Comparison of ENCODE assay signal across 27 mouse cellular contexts in genomic region chr11:53481088-53481730, GRCm38 (mm10). TPM values are rescaled to one million over a fixed set of nuclear protein-coding genes. Genes with fewer than 3 reads are reported as not detected.
DNase-seq lines count a peak whose midpoint lies in the region; ATAC-seq and TF ChIP-seq lines count a peak whose summit lies in the region.
"Had no signal": no experiment of that assay in that cellular context is flagged by ENCODE, and none has a peak within 500 bp of the region (broad histone marks: within the 10 kb centered on the region; RNA-seq: fewer than 3 reads in every experiment).

No protein-coding gene starts in this region.

- no peak for TF ChIP-seq CTCF in layer of hippocampus, adult 2 months (conservative IDR thresholded peaks at IDR 0.05)

- H3K36me3 ChIP-seq in liver, embryonic 16.5 days (ENCODE audit: control insufficient read depth, insufficient read depth), result peaks cover 4% of the 10 kb centered on the region
- H3K36me3 ChIP-seq in midbrain, embryonic 14.5 days (ENCODE audit: control insufficient read depth, insufficient read depth, low read length), result no peaks in the 10 kb centered on the region
- no peaks in the 10 kb centered on the region; the same call in 1 of the 2 replicates for H3K36me3 ChIP-seq in embryonic facial prominence, embryonic 10.5 days (replicated peaks)
- H3K36me3 ChIP-seq: embryonic facial prominence, embryonic 13.5 days; limb, embryonic 12.5 days; midbrain, embryonic 13.5 days; neural tube, embryonic 13.5 days had no signal

- H3K27me3 ChIP-seq in liver, embryonic 16.5 days (ENCODE audit: control insufficient read depth, insufficient read depth, low read depth, low read length), result peaks cover 38% of the 10 kb centered on the region
- H3K27me3 ChIP-seq in midbrain, embryonic 14.5 days (ENCODE audit: control insufficient read depth, insufficient read depth, low read length), result peaks cover 72% of the 10 kb centered on the region
- peaks cover 80% of the 10 kb centered on the region for H3K27me3 ChIP-seq in embryonic facial prominence, embryonic 10.5 days (replicated peaks; ENCODE audit: low read depth, poor library complexity, severe bottlenecking)

- ATAC-seq in erythroid progenitor cell, adult 5-6 weeks (replicated peaks; ENCODE audit: low FRiP score, poor library complexity, severe bottlenecking), result peak; percentile 65
- peak; percentile 72 for ATAC-seq in liver, embryonic 16.5 days (ENCODE audit: low read depth)
- no peak for ATAC-seq in midbrain, embryonic 14.5 days (ENCODE audit: low FRiP score, low TSS enrichment)
- ATAC-seq: forebrain, postnatal 0 days; hindbrain, embryonic 16.5 days; midbrain, embryonic 13.5 days had no signal

- peak overlapping the region; percentile 14 for H3K4me3 ChIP-seq in layer of hippocampus, adult 2 months
- peak overlapping the region; percentile 82 for H3K4me3 ChIP-seq in liver, embryonic 16.5 days (ENCODE audit: low read depth, low read length)
- no peak overlapping the region for H3K4me3 ChIP-seq in midbrain, embryonic 14.5 days (replicated peaks; ENCODE audit: low read depth, low read length)
- H3K4me3 ChIP-seq in embryonic facial prominence, embryonic 10.5 days, result no peak overlapping the region
- H3K4me3 ChIP-seq: embryonic facial prominence, embryonic 13.5 days; forebrain, embryonic 10.5 days; limb, embryonic 12.5 days; midbrain, embryonic 13.5 days; neural tube, embryonic 13.5 days had no signal

- peak overlapping the region; percentile 80 for H3K9ac ChIP-seq in liver, embryonic 16.5 days (ENCODE audit: low read depth, low read length)
- no peak overlapping the region for H3K9ac ChIP-seq in midbrain, embryonic 14.5 days (replicated peaks; ENCODE audit: low read length)
- H3K9ac ChIP-seq: embryonic facial prominence, embryonic 13.5 days; forebrain, postnatal 0 days; limb, embryonic 12.5 days; lung, embryonic 14.5 days; midbrain, embryonic 13.5 days; neural tube, embryonic 13.5 days had no signal

- H3K4me1 ChIP-seq in liver, embryonic 16.5 days (ENCODE audit: control insufficient read depth, low read depth, low read length), result peaks cover 62% of the 10 kb centered on the region
- H3K4me1 ChIP-seq in midbrain, embryonic 14.5 days (ENCODE audit: control insufficient read depth, insufficient read depth, low read length), result peaks cover 6% of the 10 kb centered on the region
- H3K4me1 ChIP-seq in embryonic facial prominence, embryonic 10.5 days, result peaks cover 22% of the 10 kb centered on the region

- peak overlapping the region; percentile 99 for H3K27ac ChIP-seq in layer of hippocampus, adult 2 months
- H3K27ac ChIP-seq in liver, embryonic 16.5 days (ENCODE audit: low read length), result peak overlapping the region; percentile 98
- H3K27ac ChIP-seq in midbrain, embryonic 14.5 days (replicated peaks; ENCODE audit: low read depth, low read length), result no peak overlapping the region
- no peak overlapping the region for H3K27ac ChIP-seq in embryonic facial prominence, embryonic 10.5 days (replicated peaks)
- H3K27ac ChIP-seq: embryonic facial prominence, embryonic 13.5 days; forebrain, embryonic 10.5 days; limb, embryonic 12.5 days; macrophage; midbrain, embryonic 13.5 days; neural tube, embryonic 13.5 days had no signal

- WGBS in liver, embryonic 16.5 days (ENCODE audit: insufficient replicate concordance), result 27% methylated on average over 4 of the region's 4 CpGs
- WGBS in midbrain, embryonic 14.5 days, result 66% methylated on average over 4 of the region's 4 CpGs
- 76% methylated on average over 4 of the region's 4 CpGs for WGBS in embryonic facial prominence, embryonic 10.5 days

- no peaks in the 10 kb centered on the region for H3K9me3 ChIP-seq in liver, embryonic 16.5 days (replicated peaks; ENCODE audit: control insufficient read depth, low read length)
- H3K9me3 ChIP-seq in midbrain, embryonic 14.5 days (ENCODE audit: control insufficient read depth, low read length), result peaks cover 4% of the 10 kb centered on the region; the same call in 1 of the 2 replicates
- H3K9me3 ChIP-seq in embryonic facial prominence, embryonic 10.5 days, result peaks cover 8% of the 10 kb centered on the region
- H3K9me3 ChIP-seq: embryonic facial prominence, embryonic 13.5 days; midbrain, embryonic 13.5 days; neural tube, embryonic 13.5 days had no signal

- no peak for DNase-seq in layer of hippocampus, adult 2 months (ENCODE audit: low spot score in 2 of 2)
- DNase-seq in layer of hippocampus, adult 9-10 months (ENCODE audit: low spot score), result no peak
- DNase-seq in MEL-GATA-1-ER (ENCODE audit: extremely low read depth, low read depth), result peak; percentile 90
- no peak for DNase-seq in midbrain, embryonic 14.5 days
- DNase-seq in embryonic facial prominence, embryonic 10.5 days (ENCODE audit: low spot score), result no peak
- DNase-seq in kidney, adult 8-10 months, result no peak
- DNase-seq: adrenal gland, adult 2 months; cerebellum, adult 9-11 months; forebrain, postnatal 0 days; heart, adult 18-20 months; kidney, adult 2 months; kidney, postnatal 36 days; lung, embryonic 14.5 days; thymus, postnatal 25 days had no signal

- H3K4me2 ChIP-seq in liver, embryonic 16.5 days (ENCODE audit: low read depth, low read length), result peak overlapping the region; percentile 72
- no peak overlapping the region for H3K4me2 ChIP-seq in midbrain, embryonic 14.5 days (ENCODE audit: low read length)
- H3K4me2 ChIP-seq: embryonic facial prominence, embryonic 13.5 days; limb, embryonic 12.5 days; lung, embryonic 14.5 days; midbrain, embryonic 13.5 days had no signal

RNA-seq across cellular contexts. Expression of gene Sowaha, which starts 1.1 kb away (rescaled TPM):
- 100 to 1,000 TPM; 137 to 142 TPM for total RNA-seq in layer of hippocampus, adult 2 months (2021)
- total RNA-seq in erythroid progenitor cell, adult 5-6 weeks (2015; ENCODE audit: low replicate concordance), result 29.9 and 42.8 TPM in 2 replicates
- 36.8 and 50.7 TPM in 2 replicates for total RNA-seq in erythroid progenitor cell, adult 5-6 weeks (2017; ENCODE audit: low replicate concordance)
- polyA plus RNA-seq in liver, embryonic 16.5 days (2015; fragmentation: Nextera tagmentation; extraction: Ambion mirVana), result 13.5 and 15.9 TPM in 2 replicates
- polyA plus RNA-seq in midbrain, embryonic 14.5 days (2014; fragmentation: Nextera tagmentation; extraction: Ambion mirVana), result 0.50 and 0.69 TPM in 2 replicates
- polyA plus RNA-seq in embryonic facial prominence, embryonic 10.5 days (2016; fragmentation: Nextera tagmentation; extraction: Ambion mirVana), result 0.44 and 0.82 TPM in 2 replicates
- total RNA-seq: hematopoietic stem cell, adult 5-6 weeks had no signal
- polyA plus RNA-seq: macrophage had no signal

RNA-seq across cellular contexts. Expression of gene Gm9945, which starts 1.2 kb away (rescaled TPM):
- total RNA-seq in layer of hippocampus, adult 2 months (2021), result 1 to 10 TPM; 2.5 to 3.4 TPM
- 5.8 TPM in 1 of 2 replicates, not detected in the other for total RNA-seq in erythroid progenitor cell, adult 5-6 weeks (2015; ENCODE audit: low replicate concordance)
- total RNA-seq in erythroid progenitor cell, adult 5-6 weeks (2017; ENCODE audit: low replicate concordance), result not detected in 2 replicates
- 0.49 and 0.64 TPM in 2 replicates for polyA plus RNA-seq in liver, embryonic 16.5 days (2015; fragmentation: Nextera tagmentation; extraction: Ambion mirVana)
- not detected in 2 replicates for polyA plus RNA-seq in midbrain, embryonic 14.5 days (2014; fragmentation: Nextera tagmentation; extraction: Ambion mirVana)
- polyA plus RNA-seq in embryonic facial prominence, embryonic 10.5 days (2016; fragmentation: Nextera tagmentation; extraction: Ambion mirVana), result 0.16 TPM in 1 of 2 replicates, not detected in the other
- total RNA-seq: adrenal gland, adult 2 months; forebrain, postnatal 0 days; gastrocnemius, adult 8-10 months; heart, adult 18-20 months; hematopoietic stem cell, adult 5-6 weeks had no signal
- polyA plus RNA-seq: adrenal gland, adult 2 months; embryonic facial prominence, embryonic 13.5 days; forebrain, embryonic 10.5 days; heart, embryonic 16.5 days; kidney, adult 2 months; limb, embryonic 12.5 days; lung, embryonic 14.5 days; macrophage; midbrain, embryonic 13.5 days; neural tube, embryonic 13.5 days; testis, adult 2 months had no signal

RNA-seq across cellular contexts. Expression of gene Gm9837, which starts 10.9 kb away (rescaled TPM):
- under 1 TPM in 1 of 2 experiments, not detected in 1; 0.52 TPM for total RNA-seq in layer of hippocampus, adult 2 months (2021)
- total RNA-seq in erythroid progenitor cell, adult 5-6 weeks (2015; ENCODE audit: low replicate concordance), result not detected in 2 replicates
- not detected in 2 replicates for total RNA-seq in erythroid progenitor cell, adult 5-6 weeks (2017; ENCODE audit: low replicate concordance)
- polyA plus RNA-seq in liver, embryonic 16.5 days (2015; fragmentation: Nextera tagmentation; extraction: Ambion mirVana), result not detected in 2 replicates
- polyA plus RNA-seq in midbrain, embryonic 14.5 days (2014; fragmentation: Nextera tagmentation; extraction: Ambion mirVana), result not detected in 2 replicates
- not detected in 2 replicates for polyA plus RNA-seq in embryonic facial prominence, embryonic 10.5 days (2016; fragmentation: Nextera tagmentation; extraction: Ambion mirVana)
- total RNA-seq: adrenal gland, adult 2 months; gastrocnemius, adult 8-10 months; heart, adult 18-20 months; hematopoietic stem cell, adult 5-6 weeks had no signal
- polyA plus RNA-seq: adrenal gland, adult 2 months; embryonic facial prominence, embryonic 13.5 days; forebrain, embryonic 10.5 days; forebrain, postnatal 0 days; heart, embryonic 16.5 days; hindbrain, embryonic 16.5 days; kidney, adult 2 months; limb, embryonic 12.5 days; lung, embryonic 14.5 days; macrophage; midbrain, embryonic 13.5 days; neural tube, embryonic 13.5 days had no signal

RNA-seq across cellular contexts. Expression of gene Shroom1, which starts 24.2 kb away (rescaled TPM):
- 1 to 10 TPM; 4.8 to 5.1 TPM for total RNA-seq in layer of hippocampus, adult 2 months (2021)
- total RNA-seq in erythroid progenitor cell, adult 5-6 weeks (2015; ENCODE audit: low replicate concordance), result not detected in 2 replicates
- not detected in 2 replicates for total RNA-seq in erythroid progenitor cell, adult 5-6 weeks (2017; ENCODE audit: low replicate concordance)
- polyA plus RNA-seq in liver, embryonic 16.5 days (2015; fragmentation: Nextera tagmentation; extraction: Ambion mirVana), result 3.1 and 4.1 TPM in 2 replicates
- 1.5 and 1.9 TPM in 2 replicates for polyA plus RNA-seq in midbrain, embryonic 14.5 days (2014; fragmentation: Nextera tagmentation; extraction: Ambion mirVana)
- polyA plus RNA-seq in embryonic facial prominence, embryonic 10.5 days (2016; fragmentation: Nextera tagmentation; extraction: Ambion mirVana), result 2.3 and 2.4 TPM in 2 replicates
- total RNA-seq: hematopoietic stem cell, adult 5-6 weeks had no signal
- polyA plus RNA-seq: macrophage had no signal

RNA-seq across cellular contexts. Expression of gene Gm10447, which starts 24.3 kb away (rescaled TPM):
- total RNA-seq in layer of hippocampus, adult 2 months (2021), result under 1 TPM; 0.20 to 0.26 TPM
- not detected in 2 replicates for total RNA-seq in erythroid progenitor cell, adult 5-6 weeks (2015; ENCODE audit: low replicate concordance)
- not detected in 2 replicates for total RNA-seq in erythroid progenitor cell, adult 5-6 weeks (2017; ENCODE audit: low replicate concordance)
- 0.18 and 0.22 TPM in 2 replicates for polyA plus RNA-seq in liver, embryonic 16.5 days (2015; fragmentation: Nextera tagmentation; extraction: Ambion mirVana)
- not detected in 2 replicates for polyA plus RNA-seq in midbrain, embryonic 14.5 days (2014; fragmentation: Nextera tagmentation; extraction: Ambion mirVana)
- polyA plus RNA-seq in embryonic facial prominence, embryonic 10.5 days (2016; fragmentation: Nextera tagmentation; extraction: Ambion mirVana), result 0.16 and 0.19 TPM in 2 replicates
- total RNA-seq: adrenal gland, adult 2 months; forebrain, postnatal 0 days; heart, adult 18-20 months; hematopoietic stem cell, adult 5-6 weeks had no signal
- polyA plus RNA-seq: adrenal gland, adult 2 months; forebrain, embryonic 10.5 days; forebrain, postnatal 0 days; hindbrain, embryonic 16.5 days; lung, embryonic 14.5 days; macrophage; midbrain, embryonic 13.5 days; neural tube, embryonic 13.5 days had no signal

Comparison
In these comparisons a context has a peak if more than half of its experiments do, and no peak if none do; other contexts are left out.
1. H3K27ac ChIP-seq: peak in layer of hippocampus, adult 2 months (single experiment) and liver, embryonic 16.5 days (single experiment); none in midbrain, embryonic 14.5 days (single experiment) and embryonic facial prominence, embryonic 10.5 days (single experiment).
2. H3K4me3 ChIP-seq: peak in layer of hippocampus, adult 2 months (single experiment) and liver, embryonic 16.5 days (single experiment); none in midbrain, embryonic 14.5 days (single experiment) and embryonic facial prominence, embryonic 10.5 days (single experiment).